Comparison of ENCODE assay signal across 22 mouse cellular contexts in the genomic region with DNA sequence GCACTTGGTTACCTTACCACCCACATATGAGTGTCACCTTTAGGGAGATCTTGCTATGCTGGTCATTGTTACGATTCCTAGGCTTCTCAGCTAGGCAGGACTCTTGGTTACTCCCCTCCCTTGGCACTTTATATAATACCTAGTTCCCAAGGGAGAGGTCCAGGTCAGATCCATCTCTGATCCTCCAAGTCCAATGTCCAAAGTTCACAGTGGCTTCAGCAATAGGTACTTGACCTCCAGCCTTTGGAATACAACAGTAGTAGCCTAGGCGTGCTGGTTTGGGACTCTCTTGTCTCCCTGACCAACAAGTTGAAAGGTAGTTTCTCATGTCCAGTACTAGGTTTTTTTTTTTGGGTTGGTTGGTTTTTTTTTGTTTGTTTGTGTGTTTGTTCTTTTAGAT. TPM values are rescaled to one million over a fixed set of nuclear protein-coding genes. Genes with fewer than 3 reads are reported as not detected.
"Had no signal": no experiment of that assay in that cellular context is flagged by ENCODE, and none has a peak within 500 bp of the region (broad histone marks: within the 10 kb centered on the region; RNA-seq: fewer than 3 reads in every experiment).

No protein-coding gene starts in this region.

- H3K4me2 ChIP-seq: limb, embryonic 15.5 days; neural tube, embryonic 15.5 days had no signal

- H3K9ac ChIP-seq: limb, embryonic 15.5 days; lung, embryonic 14.5 days; neural tube, embryonic 15.5 days had no signal

- H3K4me1 ChIP-seq: limb, embryonic 15.5 days had no signal

- H3K36me3 ChIP-seq: limb, embryonic 15.5 days; neural tube, embryonic 15.5 days had no signal

- H3K9me3 ChIP-seq: limb, embryonic 15.5 days; neural tube, embryonic 15.5 days had no signal

- H3K27ac ChIP-seq: kidney, postnatal 0 days; limb, embryonic 15.5 days; midbrain, embryonic 10.5 days; neural tube, embryonic 15.5 days; stomach, postnatal 0 days had no signal

- H3K27me3 ChIP-seq: neural tube, embryonic 15.5 days had no signal

- DNase-seq: layer of hippocampus, adult 9-11 months; layer of hippocampus, postnatal 36 days; lung, embryonic 14.5 days; lung, postnatal 10 days; lung, postnatal 4 days; midbrain, embryonic 14.5 days; right cerebral cortex, adult 18-20 months; right cerebral cortex, postnatal 25 days; thymus, postnatal 4 days had no signal

- H3K4me3 ChIP-seq: limb, embryonic 15.5 days; midbrain, embryonic 10.5 days; myocyte; neural tube, embryonic 15.5 days had no signal

- ATAC-seq: intestine, embryonic 16.5 days had no signal

RNA-seq across cellular contexts. Expression of a gene that starts 23.8 kb away (rescaled TPM):
- total RNA-seq: megakaryocyte, adult 5-6 weeks had no signal
- polyA plus RNA-seq: intestine, embryonic 16.5 days; kidney, postnatal 0 days; limb, embryonic 11.5 days; limb, embryonic 15.5 days; lung, embryonic 14.5 days; midbrain, embryonic 10.5 days; midbrain, embryonic 14.5 days; myocyte; neural tube, embryonic 11.5 days; neural tube, embryonic 15.5 days; stomach, postnatal 0 days had no signal

RNA-seq across cellular contexts. Expression of a gene that starts 34.4 kb away (rescaled TPM):
- total RNA-seq: left cerebral cortex, adult 8-10 months; left cerebral cortex, postnatal 25 days; megakaryocyte, adult 5-6 weeks had no signal
- polyA plus RNA-seq: kidney, postnatal 0 days; limb, embryonic 11.5 days; lung, embryonic 14.5 days; midbrain, embryonic 10.5 days; midbrain, embryonic 14.5 days; myocyte; neural tube, embryonic 11.5 days; neural tube, embryonic 15.5 days had no signal

RNA-seq across cellular contexts. Expression of a gene that starts 57.0 kb away (rescaled TPM):
- total RNA-seq: layer of hippocampus, adult 18-20 months; layer of hippocampus, postnatal 36 days; left cerebral cortex, adult 8-10 months; left cerebral cortex, postnatal 25 days; megakaryocyte, adult 5-6 weeks had no signal
- polyA plus RNA-seq: intestine, embryonic 16.5 days; kidney, postnatal 0 days; limb, embryonic 11.5 days; limb, embryonic 15.5 days; lung, embryonic 14.5 days; midbrain, embryonic 10.5 days; midbrain, embryonic 14.5 days; myocyte; neural tube, embryonic 11.5 days; neural tube, embryonic 15.5 days; stomach, postnatal 0 days had no signal
